Mouse (Mus musculus) ES-E14 (cell line): ENCODE data around the gene Emsy.

Experiments
- HCFC1 ChIP-seq: IDR thresholded peaks from 2 replicates; pipeline ENCODE4 v1.6.1; 2012; ENCODE audit warnings: low read length, inconsistent platforms, borderline replicate concordance; ENCODE audit not compliant: insufficient read depth
- MAFK ChIP-seq: IDR thresholded peaks from 2 replicates; pipeline ENCODE4 v1.6.1; 2014; ENCODE audit warnings: mild to moderate bottlenecking, low read depth, low read length, inconsistent platforms; ENCODE audit not compliant: insufficient read depth
- ZC3H11A ChIP-seq: IDR thresholded peaks from 2 replicates; pipeline ENCODE4 v1.6.1; 2012; ENCODE audit warnings: low read depth, mild to moderate bottlenecking, inconsistent platforms, low read length, borderline replicate concordance

- no peak for TF ChIP-seq HCFC1
- TF ChIP-seq ZC3H11A: no peak
- TF ChIP-seq MAFK: no peak
These were observed 70.3 kb downstream of the Emsy start for GRCm38 (mm10) chr7:98586313-98586712.
